Mouse (Mus musculus) hindbrain, embryonic 15.5 days (tissue): Measurements from ENCODE around the gene Arid1a. TPM values are rescaled to one million over a fixed set of nuclear protein-coding genes. Genes with fewer than 3 reads are reported as not detected.

Source experiments
- ATAC-seq: fragments of 200-750 bp; cut with Nextera tagmentation; 2 replicates; pipeline ENCODE4 v1.8.0; 2017; ENCODE audit warnings: low read depth, moderate number of reproducible peaks, moderate TSS enrichment; ENCODE audit not compliant: low FRiP score
- H3K27ac ChIP-seq: fragments of 300-500 bp; sonication (generic); replicated peaks from 2 replicates; pipeline ENCODE4 v1.5.1; 2015; ENCODE audit warnings: mild to moderate bottlenecking, inconsistent platforms
- H3K27me3 ChIP-seq: fragments of 300-500 bp; sonication (generic); 2 replicates; pipeline ENCODE4 v1.6.1; 2015; ENCODE audit warnings: control low read depth, inconsistent platforms
- H3K36me3 ChIP-seq: fragments of 300-500 bp; sonication (generic); 2 replicates; pipeline ENCODE4 v1.6.1; 2015; ENCODE audit warnings: control low read depth, inconsistent platforms
- H3K4me1 ChIP-seq: fragments of 300-500 bp; sonication (generic); replicated peaks from 2 replicates; pipeline ENCODE4 v1.6.1; 2015; ENCODE audit warnings: control low read depth, inconsistent platforms
- H3K4me2 ChIP-seq: fragments of 300-500 bp; sonication (generic); 2 replicates; pipeline ENCODE4 v1.6.1; 2015; ENCODE audit warnings: moderate library complexity, mild to moderate bottlenecking, inconsistent platforms
- H3K4me3 ChIP-seq: fragments of 300-500 bp; sonication (generic); 2 replicates; pipeline ENCODE4 v1.5.1; 2015; ENCODE audit warnings: mild to moderate bottlenecking, inconsistent platforms
- H3K9ac ChIP-seq: fragments of 300-500 bp; sonication (generic); 2 replicates; pipeline ENCODE4 v1.6.1; 2015; ENCODE audit warnings: inconsistent platforms
- H3K9me3 ChIP-seq: fragments of 300-500 bp; sonication (generic); 2 replicates; pipeline ENCODE4 v1.6.1; 2016; ENCODE audit warnings: control low read depth, inconsistent platforms
- WGBS: fragments of 180-500 bp; shearing (Covaris S2); methylation state at CpG from one replicate; pipeline ENCODE4 v1.1.7; 2015; 5-methylcytosine and 5-hydroxymethylcytosine counted together
- polyA plus RNA-seq: library from polyadenylated mRNA; unstranded; fragments of >200 nt; fragmentation: Nextera tagmentation; extraction: Ambion mirVana; gene quantifications from 2 replicates; pipeline ENCODE4 v1.2.1, GENCODE M21; 2015

Arid1a gene
- polyA plus RNA-seq, 1 experiment from 2014 or later, result 30.0 TPM

- no peak for ATAC-seq
- 64% methylated on average over 7 of the region's 7 CpGs for WGBS
Observed at GRCm38 (mm10) chr4:133688417-133689067, 68.0 kb downstream of the Arid1a start.

GRCm38 (mm10) chr4:133687126-133687525, 69.4 kb downstream of the Arid1a start:
- no peak overlapping the region for H3K9ac ChIP-seq
- H3K9me3 ChIP-seq, result no peaks in the 10 kb centered on the region
- ATAC-seq, result no peak
- H3K4me3 ChIP-seq, result no peak overlapping the region
- 85% methylated on average over 5 of the region's 5 CpGs for WGBS
- peaks cover 7% of the 10 kb centered on the region; the same call in 1 of the 2 replicates for H3K4me1 ChIP-seq
- H3K27me3 ChIP-seq, result no peaks in the 10 kb centered on the region
- H3K27ac ChIP-seq, result no peak overlapping the region
- peaks cover 99% of the 10 kb centered on the region for H3K36me3 ChIP-seq
- no peak overlapping the region for H3K4me2 ChIP-seq

More at GRCm38 (mm10) chr4:133688417-133689067, 68.0 kb downstream of the Arid1a start:
- H3K4me1 ChIP-seq, result peaks cover 7% of the 10 kb centered on the region; the same call in 1 of the 2 replicates
- H3K27ac ChIP-seq, result no peak overlapping the region
- H3K36me3 ChIP-seq, result peaks cover 99% of the 10 kb centered on the region
- H3K27me3 ChIP-seq, result no peaks in the 10 kb centered on the region
- no peaks in the 10 kb centered on the region for H3K9me3 ChIP-seq
- H3K4me3 ChIP-seq, result no peak overlapping the region
- H3K4me2 ChIP-seq, result no peak overlapping the region
- no peak overlapping the region for H3K9ac ChIP-seq

GRCm38 (mm10) chr4:133686512-133686911, 70.1 kb downstream of the Arid1a start:
- H3K4me1 ChIP-seq, result peaks cover 7% of the 10 kb centered on the region; the same call in 1 of the 2 replicates

GRCm38 (mm10) chr4:133680206-133680786, 76.3 kb downstream of the Arid1a start:
- Histone ChIP-seq H3K27me3 (no peaks in the 10 kb centered on the region), H3K4me2 (no peak overlapping the region), H3K4me3 (no peak overlapping the region), H3K36me3 (peaks cover 62% of the 10 kb centered on the region), H3K9me3 (no peaks in the 10 kb centered on the region), H3K9ac (no peak overlapping the region), H3K4me1 (peaks cover 17% of the 10 kb centered on the region; the same call in 1 of the 2 replicates), H3K27ac (no peak overlapping the region)
- 84% methylated on average over 14 of the region's 14 CpGs for WGBS
- ATAC-seq, result no peak

More at GRCm38 (mm10) chr4:133686512-133686911, 70.1 kb downstream of the Arid1a start:
- Histone ChIP-seq H3K9me3 (no peaks in the 10 kb centered on the region), H3K4me2 (no peak overlapping the region), H3K4me3 (no peak overlapping the region), H3K27me3 (no peaks in the 10 kb centered on the region), H3K27ac (no peak overlapping the region), H3K9ac (no peak overlapping the region), H3K36me3 (peaks cover 96% of the 10 kb centered on the region)
- no peak for ATAC-seq
- WGBS, result 94% methylated on average over 11 of the region's 11 CpGs

GRCm38 (mm10) chr4:133679629-133680028, 76.9 kb downstream of the Arid1a start:
- H3K36me3 ChIP-seq, result peaks cover 55% of the 10 kb centered on the region
- H3K27ac ChIP-seq, result no peak overlapping the region
- ATAC-seq, result no peak
- no peak overlapping the region for H3K4me2 ChIP-seq
- H3K4me1 ChIP-seq, result peaks cover 18% of the 10 kb centered on the region
- H3K27me3 ChIP-seq, result no peaks in the 10 kb centered on the region
- H3K9ac ChIP-seq, result no peak overlapping the region
- WGBS, result 90% methylated on average over 7 of the region's 7 CpGs
- no peaks in the 10 kb centered on the region for H3K9me3 ChIP-seq
- H3K4me3 ChIP-seq, result no peak overlapping the region

GRCm38 (mm10) chr4:133677266-133677665, 79.3 kb downstream of the Arid1a start:
- H3K4me1 ChIP-seq, result peaks cover 37% of the 10 kb centered on the region
- H3K9ac ChIP-seq, result no peak overlapping the region
- H3K27ac ChIP-seq, result no peak overlapping the region
- H3K4me2 ChIP-seq, result no peak overlapping the region
- WGBS, result 75% methylated on average over 7 of the region's 7 CpGs
- peaks cover 32% of the 10 kb centered on the region for H3K36me3 ChIP-seq
- no peaks in the 10 kb centered on the region for H3K9me3 ChIP-seq
- H3K4me3 ChIP-seq, result no peak overlapping the region
- no peak for ATAC-seq
- no peaks in the 10 kb centered on the region for H3K27me3 ChIP-seq

- peak overlapping the region; percentile 71 for H3K27ac ChIP-seq
- H3K9me3 ChIP-seq, result no peaks in the 10 kb centered on the region
- no peaks in the 10 kb centered on the region for H3K27me3 ChIP-seq
- H3K9ac ChIP-seq, result no peak overlapping the region
- no peak for ATAC-seq
- peaks cover 23% of the 10 kb centered on the region for H3K36me3 ChIP-seq
- peaks cover 44% of the 10 kb centered on the region for H3K4me1 ChIP-seq
- no peak overlapping the region for H3K4me3 ChIP-seq
- 22% methylated on average over 3 of the region's 3 CpGs for WGBS
- H3K4me2 ChIP-seq, result no peak overlapping the region
Observed at GRCm38 (mm10) chr4:133676189-133676588, 80.4 kb downstream of the Arid1a start.

GRCm38 (mm10) chr4:133675594-133676016, 81.0 kb downstream of the Arid1a start:
- peak; percentile 40; the same call in 1 of the 2 replicates for ATAC-seq
- no peaks in the 10 kb centered on the region for H3K9me3 ChIP-seq
- peak overlapping the region; percentile 71 for H3K27ac ChIP-seq
- peaks cover 18% of the 10 kb centered on the region for H3K36me3 ChIP-seq
- peaks cover 49% of the 10 kb centered on the region for H3K4me1 ChIP-seq
- 3% methylated on average over 5 of the region's 5 CpGs for WGBS
- H3K27me3 ChIP-seq, result no peaks in the 10 kb centered on the region
- no peak overlapping the region for H3K4me3 ChIP-seq
- no peak overlapping the region for H3K4me2 ChIP-seq
- H3K9ac ChIP-seq, result no peak overlapping the region

- Histone ChIP-seq H3K4me1 (peaks cover 60% of the 10 kb centered on the region), H3K27ac (peak overlapping the region; percentile 97), H3K36me3 (peaks cover 5% of the 10 kb centered on the region), H3K4me3 (no peak overlapping the region), H3K4me2 (peak overlapping the region; percentile 72), H3K9me3 (no peaks in the 10 kb centered on the region), H3K27me3 (no peaks in the 10 kb centered on the region), H3K9ac (no peak overlapping the region)
- no peak for ATAC-seq
- 69% methylated on average over 8 of the region's 8 CpGs for WGBS
Observed at GRCm38 (mm10) chr4:133674331-133674695, 82.3 kb downstream of the Arid1a start.

- Histone ChIP-seq H3K36me3 (peaks cover 3% of the 10 kb centered on the region; the same call in 1 of the 2 replicates), H3K4me3 (no peak overlapping the region), H3K27ac (peak overlapping the region; percentile 97), H3K9ac (no peak overlapping the region), H3K4me1 (peaks cover 60% of the 10 kb centered on the region), H3K27me3 (no peaks in the 10 kb centered on the region), H3K4me2 (peak overlapping the region; percentile 72), H3K9me3 (no peaks in the 10 kb centered on the region)
- 48% methylated on average over 10 of the region's 10 CpGs for WGBS
- ATAC-seq, result no peak
Observed at GRCm38 (mm10) chr4:133673666-133674330, 82.8 kb downstream of the Arid1a start.

GRCm38 (mm10) chr4:133672845-133673647, 83.5 kb downstream of the Arid1a start:
- H3K36me3 ChIP-seq, result no peaks in the 10 kb centered on the region
- no peak for ATAC-seq
- WGBS, result 2% methylated on average over 24 of the region's 24 CpGs
- peak overlapping the region; percentile 78 for H3K9ac ChIP-seq
- H3K4me3 ChIP-seq, result peak overlapping the region; percentile 68
- no peaks in the 10 kb centered on the region for H3K27me3 ChIP-seq
- peaks cover 65% of the 10 kb centered on the region for H3K4me1 ChIP-seq
- peak overlapping the region; percentile 97 for H3K27ac ChIP-seq
- H3K4me2 ChIP-seq, result peak overlapping the region; percentile 72
- no peaks in the 10 kb centered on the region for H3K9me3 ChIP-seq
